Mouse (Mus musculus): ENCODE results near the gene Ube2c.

DNA sequence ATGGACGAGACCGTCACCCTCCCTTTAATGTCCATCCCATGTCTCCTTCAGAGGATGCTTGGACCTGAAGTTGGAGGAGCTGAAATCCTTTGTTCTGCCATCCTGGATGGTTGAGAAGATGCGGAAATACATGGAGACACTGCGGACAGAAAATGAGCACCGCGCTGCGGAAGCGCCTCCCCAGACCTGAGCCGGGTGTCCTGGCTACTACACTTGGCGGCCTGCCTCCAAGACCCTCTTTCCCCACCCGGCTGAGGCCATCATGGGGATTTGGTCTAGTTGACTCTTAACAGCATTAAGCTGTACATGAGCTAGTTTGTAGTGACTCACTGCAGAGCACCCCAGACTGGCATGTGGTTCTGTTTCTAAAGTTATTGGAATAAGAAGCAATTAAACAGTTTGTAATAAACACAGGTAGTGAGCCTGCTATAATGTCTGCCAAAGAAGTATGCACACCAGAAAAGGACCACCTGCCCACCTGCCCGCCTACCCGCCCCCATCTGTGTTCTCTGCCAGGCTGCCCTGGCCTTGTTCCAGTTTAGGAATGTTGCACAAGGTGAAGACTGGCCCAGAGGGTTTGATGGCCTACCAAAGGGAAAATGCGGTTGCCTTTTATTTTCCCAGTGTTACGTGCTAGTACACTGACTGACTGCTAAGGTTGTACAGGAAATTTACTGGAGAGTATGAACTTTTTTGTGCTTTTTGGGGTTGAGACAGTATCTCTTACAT lies 1.7 kb upstream of the Ube2c start:
- TF ChIP-seq USF1 (IDR thresholded peaks at IDR 0.05; ENCODE audit: low read depth) (no peak), CTCF (IDR thresholded peaks at IDR 0.05; ENCODE audit: control insufficient read depth, insufficient read depth, insufficient read length) (no peak), MAX (IDR thresholded peaks at IDR 0.05) (no peak), MYOG (IDR thresholded peaks at IDR 0.05; ENCODE audit: control insufficient read depth, extremely low read depth, insufficient read length) (no peak), CEBPB (IDR thresholded peaks at IDR 0.05; ENCODE audit: low read depth) (no peak), FOSL1 (IDR thresholded peaks at IDR 0.05; ENCODE audit: insufficient read depth, low read length, poor library complexity, severe bottlenecking) (no peak)

All from C2C12 (cell line).